19 mouse cellular contexts compared by ENCODE assay signal in genomic region chr3:30330476-30330875, GRCm38 (mm10).
"Had no signal": no experiment of that assay in that cellular context is flagged by ENCODE, and none has a peak within 500 bp of the region (broad histone marks: within the 10 kb centered on the region; RNA-seq: fewer than 3 reads in every experiment).

No protein-coding gene starts in this region.

- H3K4me3 ChIP-seq: midbrain, embryonic 10.5 days; midbrain, embryonic 12.5 days; myocyte; neural tube, embryonic 13.5 days; neural tube, embryonic 15.5 days had no signal

- DNase-seq: lung, adult 18-20 months; lung, embryonic 14.5 days; lung, postnatal 10 days; midbrain, embryonic 14.5 days; retina, postnatal 1 day; right cerebral cortex, adult 18-20 months; right cerebral cortex, postnatal 25 days; right cerebral cortex, postnatal 4 days; spleen, adult 18-20 months; thymus, adult 18-20 months; thymus, postnatal 14 days; thymus, postnatal 36 days had no signal

- H3K4me2 ChIP-seq: lung, embryonic 14.5 days; midbrain, embryonic 12.5 days; neural tube, embryonic 13.5 days; neural tube, embryonic 15.5 days had no signal

- ATAC-seq: midbrain, embryonic 16.5 days had no signal

- H3K27me3 ChIP-seq: midbrain, embryonic 12.5 days; neural tube, embryonic 13.5 days; neural tube, embryonic 15.5 days had no signal

- H3K9ac ChIP-seq: lung, embryonic 14.5 days; midbrain, embryonic 12.5 days; neural tube, embryonic 13.5 days; neural tube, embryonic 15.5 days had no signal

- H3K9me3 ChIP-seq: midbrain, embryonic 10.5 days; midbrain, embryonic 12.5 days; neural tube, embryonic 13.5 days; neural tube, embryonic 15.5 days had no signal

- H3K27ac ChIP-seq: macrophage; midbrain, embryonic 10.5 days; midbrain, embryonic 12.5 days; neural tube, embryonic 13.5 days; neural tube, embryonic 15.5 days had no signal

- H3K4me1 ChIP-seq: midbrain, embryonic 10.5 days; midbrain, embryonic 12.5 days; neural tube, embryonic 13.5 days; neural tube, embryonic 15.5 days had no signal

- H3K36me3 ChIP-seq: midbrain, embryonic 10.5 days; midbrain, embryonic 12.5 days; neural tube, embryonic 13.5 days; neural tube, embryonic 15.5 days had no signal
